Mouse (Mus musculus): ENCODE results near the gene Plod1. TPM values are rescaled to one million over a fixed set of nuclear protein-coding genes. Genes with fewer than 3 reads are reported as not detected.
"Not testable (repeated sequence)": the region's sequence is repeated elsewhere in the genome, so short reads cannot be mapped to it uniquely, and the experiment has no call there.

The Plod1 gene
- polyA plus RNA-seq, 1 experiment from 2014 or later: 41.7 TPM

DNA sequence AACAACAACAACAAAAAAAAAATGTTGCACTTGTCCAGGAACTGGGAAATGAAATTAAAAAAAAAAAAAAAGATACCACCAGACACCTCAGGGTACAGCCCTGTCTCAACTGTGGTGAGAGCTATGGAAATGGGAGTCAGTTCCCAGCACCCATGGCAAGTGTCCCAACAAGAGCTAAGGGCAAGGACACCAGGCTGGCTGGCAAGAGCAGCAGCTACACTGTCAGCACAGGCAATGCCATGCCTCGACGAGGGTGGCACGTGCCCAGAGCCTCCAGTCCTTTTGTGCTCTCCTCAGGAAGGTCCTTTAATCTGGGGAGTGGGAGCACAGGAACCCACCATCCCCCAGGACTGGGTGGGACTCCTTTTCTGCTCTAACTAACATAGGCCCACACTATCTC, 52.4 kb downstream of the Plod1 start:
- Histone ChIP-seq H3K36me3 (peaks cover 94% of the 10 kb centered on the region), H3K9ac (no peak overlapping the region), H3K27ac (no peak overlapping the region), H3K4me2 (replicated peaks) (no peak overlapping the region), H3K4me3 (no peak overlapping the region), H3K4me1 (no peaks in the 10 kb centered on the region), H3K9me3 (replicated peaks) (no peaks in the 10 kb centered on the region), H3K27me3 (no peaks in the 10 kb centered on the region)
- no peak for ATAC-seq (ENCODE audit: low FRiP score)
- WGBS: 95% methylated on average over 3 of the region's 3 CpGs

DNA sequence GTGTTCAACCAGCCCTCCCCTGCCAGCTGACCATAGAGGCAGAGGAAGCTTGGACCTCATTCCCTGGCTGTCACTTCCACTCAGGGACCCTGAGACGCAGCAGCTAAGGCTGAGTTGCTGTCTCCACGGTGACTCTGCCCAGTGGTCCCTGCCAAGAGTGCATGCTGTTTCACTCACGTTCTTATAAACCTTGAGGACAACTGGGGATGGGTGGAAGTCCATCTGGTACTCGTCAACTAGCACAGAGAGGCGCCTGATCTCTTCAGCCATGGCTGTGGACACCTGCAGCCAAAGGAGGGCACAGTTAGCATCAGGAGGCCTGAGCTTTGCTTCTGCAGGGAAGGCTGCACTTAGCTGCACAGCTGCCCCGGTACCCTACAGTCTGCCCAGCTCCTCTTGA, 53.5 kb downstream of the Plod1 start:
- H3K4me3 ChIP-seq: no peak overlapping the region
- WGBS: 88% methylated on average over 6 of the region's 6 CpGs
- no peak overlapping the region for H3K9ac ChIP-seq
- H3K4me1 ChIP-seq: no peaks in the 10 kb centered on the region
- ATAC-seq (ENCODE audit: low FRiP score): no peak
- peaks cover 96% of the 10 kb centered on the region for H3K36me3 ChIP-seq
- no peak overlapping the region for H3K4me2 ChIP-seq (replicated peaks)
- no peak overlapping the region for H3K27ac ChIP-seq
- H3K9me3 ChIP-seq (replicated peaks): no peaks in the 10 kb centered on the region
- H3K27me3 ChIP-seq: no peaks in the 10 kb centered on the region

DNA sequence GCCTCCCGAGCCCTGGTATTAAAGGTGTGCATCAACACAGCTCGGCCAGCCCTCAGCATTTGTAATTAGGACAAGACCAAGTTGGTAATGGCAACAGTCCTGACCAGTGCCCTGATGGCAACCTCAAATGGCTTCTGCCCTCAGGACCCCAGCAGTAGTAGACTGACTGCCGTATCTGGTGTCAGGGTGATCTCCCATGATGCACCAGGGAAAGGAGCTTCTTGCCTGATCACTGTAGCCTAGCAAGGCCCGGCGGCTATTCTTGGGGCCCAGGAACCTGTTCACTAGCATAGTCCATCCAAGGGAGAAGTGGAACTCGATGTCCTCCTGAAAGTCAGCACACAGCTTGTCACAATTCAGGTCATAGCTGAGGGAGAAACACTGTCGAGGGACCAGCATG, 54.8 kb downstream of the Plod1 start:
- no peak overlapping the region for H3K4me2 ChIP-seq (replicated peaks)
- H3K4me3 ChIP-seq: no peak overlapping the region
- H3K9me3 ChIP-seq (replicated peaks): no peaks in the 10 kb centered on the region
- no peak for ATAC-seq (ENCODE audit: low FRiP score)
- no peaks in the 10 kb centered on the region for H3K27me3 ChIP-seq
- H3K4me1 ChIP-seq: no peaks in the 10 kb centered on the region
- H3K27ac ChIP-seq: no peak overlapping the region
- WGBS: 94% methylated on average over 7 of the region's 7 CpGs
- no peak overlapping the region for H3K9ac ChIP-seq
- H3K36me3 ChIP-seq: peaks cover 94% of the 10 kb centered on the region

DNA sequence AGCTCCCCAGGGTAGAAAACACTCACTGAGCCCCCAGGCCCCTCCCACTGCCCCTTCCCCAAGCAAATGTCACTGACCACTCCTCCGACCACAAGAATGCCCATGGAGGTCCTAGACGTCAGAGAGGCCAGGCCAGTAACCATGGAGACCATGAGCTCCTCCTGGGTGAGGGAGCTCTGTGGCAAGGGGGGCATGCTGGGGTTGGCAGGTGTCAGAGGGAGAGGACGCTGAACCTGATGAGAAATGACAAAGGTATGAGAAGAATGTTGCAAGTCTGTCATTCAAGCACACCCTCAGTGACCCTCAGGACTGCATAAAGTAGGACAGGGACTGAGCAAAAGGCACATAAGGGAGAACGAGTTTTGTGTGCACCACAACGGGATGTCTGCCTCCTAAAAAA, 56.7 kb downstream of the Plod1 start:
- no peak overlapping the region for H3K27ac ChIP-seq
- H3K4me2 ChIP-seq (replicated peaks): no peak overlapping the region
- H3K9ac ChIP-seq: no peak overlapping the region
- ATAC-seq (ENCODE audit: low FRiP score): no peak
- H3K27me3 ChIP-seq: no peaks in the 10 kb centered on the region
- H3K4me1 ChIP-seq: no peaks in the 10 kb centered on the region
- 59% methylated on average over 5 of the region's 5 CpGs for WGBS
- no peak overlapping the region for H3K4me3 ChIP-seq
- H3K36me3 ChIP-seq: peaks cover 95% of the 10 kb centered on the region
- no peaks in the 10 kb centered on the region for H3K9me3 ChIP-seq (replicated peaks)

DNA sequence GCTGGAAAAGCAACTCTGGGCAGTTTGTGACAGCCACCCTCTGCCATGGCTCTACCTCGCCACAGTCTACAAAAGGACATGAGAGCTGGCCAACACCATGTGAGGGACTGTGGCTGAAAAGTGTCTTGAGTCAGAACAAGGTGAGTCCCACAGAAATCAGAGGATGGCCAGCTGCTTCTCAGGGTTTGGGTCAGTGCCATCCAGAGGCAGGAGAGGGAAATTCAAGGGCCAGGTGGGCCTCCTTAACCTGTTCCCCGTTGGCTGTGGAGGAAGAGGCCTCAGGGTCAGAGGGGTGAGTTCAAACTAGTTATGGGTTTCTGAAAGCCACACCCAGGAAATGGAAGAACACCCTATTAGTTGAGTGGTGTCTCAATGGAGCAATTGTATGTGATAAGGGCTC, 57.1 kb downstream of the Plod1 start:
- Histone ChIP-seq H3K4me3 (no peak overlapping the region), H3K9ac (no peak overlapping the region), H3K4me2 (replicated peaks) (no peak overlapping the region), H3K27ac (no peak overlapping the region), H3K36me3 (peaks cover 95% of the 10 kb centered on the region), H3K27me3 (no peaks in the 10 kb centered on the region), H3K9me3 (replicated peaks) (no peaks in the 10 kb centered on the region), H3K4me1 (no peaks in the 10 kb centered on the region)
- no peak for ATAC-seq (ENCODE audit: low FRiP score)
- WGBS: 79% methylated on average over 2 of the region's 2 CpGs

DNA sequence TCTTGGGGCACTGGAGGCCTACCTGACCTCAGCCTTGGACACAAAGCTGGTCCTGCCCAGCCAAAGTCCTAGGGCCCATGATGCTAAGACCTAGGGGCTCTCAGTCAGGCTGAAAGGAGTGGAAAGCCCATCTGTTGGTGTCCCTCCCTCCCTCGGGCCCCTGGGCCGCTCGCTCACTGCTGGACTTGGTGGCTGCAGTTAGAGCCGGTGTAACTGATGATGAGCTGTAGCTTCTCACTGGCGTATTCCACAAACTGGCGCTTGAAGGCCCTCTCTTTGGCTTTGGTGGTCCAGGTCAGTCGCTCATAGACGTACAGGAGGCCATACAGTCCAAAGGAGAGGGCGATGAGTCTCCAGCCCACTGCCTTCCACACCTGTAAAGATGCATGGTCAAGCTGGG, 58.0 kb downstream of the Plod1 start:
- no peak for ATAC-seq (ENCODE audit: low FRiP score)
- Histone ChIP-seq H3K9ac (no peak overlapping the region), H3K36me3 (peaks cover 96% of the 10 kb centered on the region), H3K27ac (no peak overlapping the region), H3K27me3 (no peaks in the 10 kb centered on the region), H3K4me1 (no peaks in the 10 kb centered on the region), H3K9me3 (replicated peaks) (no peaks in the 10 kb centered on the region), H3K4me2 (replicated peaks) (no peak overlapping the region), H3K4me3 (no peak overlapping the region)
- 95% methylated on average over 9 of the region's 9 CpGs for WGBS

DNA sequence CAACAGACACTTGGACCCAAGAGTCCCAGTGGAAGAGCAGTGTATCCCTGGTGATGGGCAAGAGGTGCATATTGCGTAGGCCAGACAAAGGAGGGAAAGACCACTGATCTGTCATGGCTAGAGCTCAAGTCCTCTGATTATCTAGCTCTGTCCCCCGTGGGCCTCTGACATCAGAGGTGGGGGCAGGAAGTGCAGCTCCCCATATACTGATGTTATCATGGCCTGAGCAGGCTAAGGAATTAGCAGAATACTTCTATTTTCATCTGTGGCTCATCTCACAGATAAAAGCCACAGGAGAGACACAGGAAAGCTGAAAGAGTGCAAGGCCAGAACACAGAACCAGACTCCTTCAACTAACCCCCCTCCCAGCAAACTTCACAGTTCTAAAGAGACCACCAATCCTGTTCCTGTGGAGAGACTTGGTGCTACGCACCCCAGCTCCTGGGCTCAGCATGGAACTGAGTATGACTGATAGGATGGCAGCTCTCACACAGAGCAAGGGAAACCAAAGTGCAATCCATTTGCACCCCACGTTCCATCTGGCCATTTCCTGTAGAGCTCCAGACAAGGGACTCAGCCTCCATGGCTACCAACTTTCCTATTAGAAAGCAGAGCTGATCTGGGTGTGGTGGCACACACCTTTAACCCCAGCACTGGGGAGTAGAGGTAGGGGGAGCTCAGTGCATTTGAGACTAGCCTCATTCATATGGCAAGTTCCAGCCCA, 60.6 kb downstream of the Plod1 start:
- no peak for ATAC-seq (ENCODE audit: low FRiP score)
- Histone ChIP-seq H3K9me3 (replicated peaks) (no peaks in the 10 kb centered on the region), H3K4me2 (replicated peaks) (no peak overlapping the region), H3K4me3 (no peak overlapping the region), H3K36me3 (peaks cover 93% of the 10 kb centered on the region), H3K4me1 (no peaks in the 10 kb centered on the region), H3K27me3 (no peaks in the 10 kb centered on the region), H3K27ac (no peak overlapping the region), H3K9ac (no peak overlapping the region)
- 92% methylated on average over 4 of the region's 4 CpGs for WGBS

DNA sequence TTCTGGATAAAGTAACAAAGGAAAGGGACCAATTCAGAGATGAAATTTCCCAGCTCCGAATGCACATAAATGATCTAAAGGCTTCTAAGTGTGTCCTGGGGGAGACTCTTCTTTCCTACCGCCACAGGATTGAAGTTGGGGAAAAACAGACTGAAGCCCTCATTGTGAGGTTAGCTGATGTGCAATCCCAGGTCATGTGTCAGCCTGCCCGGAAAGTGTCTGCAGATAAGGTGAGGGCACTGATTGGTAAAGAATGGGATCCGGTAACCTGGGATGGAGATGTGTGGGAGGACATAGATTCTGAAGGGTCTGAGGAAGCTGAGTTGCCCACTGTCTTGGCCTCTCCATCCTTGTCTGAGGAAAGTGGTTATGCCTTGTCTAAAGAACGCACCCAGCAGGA, 67.3 kb downstream of the Plod1 start:
- H3K4me2 ChIP-seq (replicated peaks): peak overlapping the region; percentile 76
- H3K9ac ChIP-seq: peak overlapping the region; percentile 60
- WGBS: 18% methylated on average over 5 of the region's 5 CpGs
- H3K4me3 ChIP-seq: peak overlapping the region; percentile 70
- peaks cover 48% of the 10 kb centered on the region for H3K36me3 ChIP-seq
- no peak for ATAC-seq (ENCODE audit: low FRiP score)
- H3K27ac ChIP-seq: 0 out of 2 replicates have a peak overlapping the region, but pooled peaks have one; percentile 26
- no peaks in the 10 kb centered on the region for H3K9me3 ChIP-seq (replicated peaks)
- peaks cover 24% of the 10 kb centered on the region for H3K4me1 ChIP-seq
- no peaks in the 10 kb centered on the region for H3K27me3 ChIP-seq

DNA sequence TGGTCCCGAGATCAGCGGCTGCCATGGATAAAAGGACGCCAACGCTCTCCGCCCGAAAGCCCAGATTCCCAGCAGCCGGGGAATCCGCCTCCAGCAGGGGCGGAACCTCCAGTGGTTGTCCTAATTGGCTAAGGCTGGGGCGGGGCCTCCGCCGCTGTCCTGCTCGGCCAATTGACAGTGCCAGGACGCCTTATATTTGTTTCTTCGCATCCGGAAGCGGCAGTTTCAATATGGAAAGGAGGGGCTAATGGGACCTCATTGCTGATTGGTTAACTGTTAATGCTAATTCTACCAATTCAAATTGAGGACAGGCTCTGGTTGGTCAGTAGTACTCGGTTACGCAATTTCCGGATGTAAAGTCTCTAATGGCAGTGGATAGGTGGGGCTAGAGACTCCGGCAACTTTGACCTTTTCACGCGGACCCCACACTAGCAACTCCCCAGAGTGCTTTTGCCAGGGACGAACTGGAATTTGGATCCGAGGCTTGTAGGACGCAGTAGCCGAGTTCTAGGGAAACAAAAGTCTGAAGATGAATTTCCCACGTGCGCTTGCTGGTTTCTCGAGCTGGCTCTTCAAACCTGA, 68.0 kb downstream of the Plod1 start, which contains the start of the genes Miip and Fv1:
TSS of gene Miip (minus strand) at position 367 of the 582 bp plus-strand sequence.
TSS of gene Fv1 (plus strand) at position 530 of the 582 bp plus-strand sequence.
- WGBS: under 1% methylated on average over 30 of the region's 30 CpGs
- peak; percentile 98 for ATAC-seq (ENCODE audit: low FRiP score)

DNA sequence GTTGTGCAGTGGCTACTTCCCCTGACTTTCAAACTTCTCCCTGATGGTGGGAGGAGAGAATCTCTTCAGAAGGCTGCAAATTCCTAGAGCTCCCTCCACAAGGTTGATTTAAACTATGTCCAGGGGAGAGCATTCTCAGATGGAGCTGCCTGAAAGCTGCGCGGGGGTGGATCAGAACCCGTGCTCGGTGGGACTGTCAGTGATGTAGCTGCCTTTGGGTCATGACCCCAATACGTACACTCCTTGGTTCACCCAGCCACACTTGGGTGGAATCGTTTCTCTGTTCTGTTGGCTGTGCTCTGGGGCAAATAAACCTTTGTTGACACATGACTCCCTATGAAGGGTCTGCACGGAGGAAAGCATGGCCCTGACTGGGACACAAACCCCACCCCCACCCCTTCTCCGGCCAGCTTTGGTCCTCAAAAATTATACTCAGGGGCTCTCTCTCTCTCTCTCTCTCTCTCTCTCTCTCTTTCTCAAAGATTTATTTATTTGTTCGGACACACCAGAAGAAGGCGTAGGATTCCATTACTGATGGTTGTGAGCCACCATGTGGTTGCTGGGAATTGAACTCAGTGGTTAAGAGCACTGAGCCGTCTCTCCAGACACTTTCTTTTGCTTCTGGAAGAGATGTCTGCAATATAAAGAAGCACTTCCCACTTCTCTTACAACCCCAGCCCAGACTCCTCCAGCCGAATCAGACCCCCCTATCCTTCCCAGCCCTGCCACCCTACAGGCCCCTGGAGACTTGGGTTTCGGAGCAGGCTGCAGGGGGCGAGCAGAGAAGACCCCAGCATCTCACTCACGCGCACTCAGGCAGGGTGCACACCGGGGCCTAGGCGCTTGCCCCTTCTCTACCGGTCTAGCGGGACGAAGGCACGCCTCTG, 68.8 kb downstream of the Plod1 start:
- WGBS: 7% methylated on average over 22 of the region's 22 CpGs
- H3K27me3 ChIP-seq: no peaks in the 10 kb centered on the region
- peak; percentile 7 for ATAC-seq (ENCODE audit: low FRiP score)
- H3K4me2 ChIP-seq (replicated peaks): peak overlapping the region; percentile 59
- peaks cover 24% of the 10 kb centered on the region for H3K4me1 ChIP-seq
- H3K27ac ChIP-seq: peak overlapping the region; percentile 82
- H3K36me3 ChIP-seq: peaks cover 42% of the 10 kb centered on the region
- peak overlapping the region; percentile 70 for H3K4me3 ChIP-seq
- H3K9ac ChIP-seq: peak overlapping the region; percentile 77
- no peaks in the 10 kb centered on the region for H3K9me3 ChIP-seq (replicated peaks)

More for the DNA sequence above, 68.0 kb downstream of the Plod1 start, which contains the start of the genes Miip and Fv1:
- H3K36me3 ChIP-seq: peaks cover 46% of the 10 kb centered on the region
- peak within 1 kb of the TSS; percentile 82 for H3K27ac ChIP-seq
- H3K4me2 ChIP-seq (replicated peaks): peak within 1 kb of the TSS; percentile 76
- H3K27me3 ChIP-seq: no peaks in the 10 kb centered on the region
- H3K9ac ChIP-seq: peak within 1 kb of the TSS; percentile 77
- H3K9me3 ChIP-seq (replicated peaks): no peaks in the 10 kb centered on the region
- H3K4me1 ChIP-seq: peaks cover 24% of the 10 kb centered on the region
- H3K4me3 ChIP-seq: peak within 1 kb of the TSS; percentile 70

DNA sequence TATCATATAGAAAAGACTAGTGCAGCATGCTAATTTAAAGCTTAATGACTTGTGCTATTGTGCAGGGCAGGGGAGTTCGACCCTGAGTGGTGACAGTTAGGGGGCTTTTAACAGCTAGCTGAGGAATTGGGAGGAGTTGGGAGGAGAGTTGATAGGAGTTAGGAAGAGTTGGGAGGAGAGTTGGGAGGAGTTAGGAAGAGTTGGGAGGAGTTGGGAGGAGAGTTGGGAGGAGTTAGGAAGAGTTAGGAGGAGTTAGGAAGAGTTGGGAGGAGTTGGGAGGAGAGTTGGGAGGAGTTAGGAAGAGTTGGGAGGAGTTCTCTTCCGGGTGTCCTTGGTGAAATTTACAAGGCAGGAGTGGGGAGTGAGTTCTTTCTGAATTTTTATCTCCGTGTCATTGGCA, 69.8 kb downstream of the Plod1 start:
- H3K4me3 ChIP-seq; H3K9ac ChIP-seq; H3K9me3 ChIP-seq (replicated peaks); H3K27ac ChIP-seq; H3K27me3 ChIP-seq; ATAC-seq (ENCODE audit: low FRiP score); H3K4me2 ChIP-seq (replicated peaks): not testable (repeated sequence)
- Histone ChIP-seq H3K4me1 (peaks cover 24% of the 10 kb centered on the region), H3K36me3 (peaks cover 42% of the 10 kb centered on the region)
- WGBS: 53% methylated on average over 3 of the region's 3 CpGs

DNA sequence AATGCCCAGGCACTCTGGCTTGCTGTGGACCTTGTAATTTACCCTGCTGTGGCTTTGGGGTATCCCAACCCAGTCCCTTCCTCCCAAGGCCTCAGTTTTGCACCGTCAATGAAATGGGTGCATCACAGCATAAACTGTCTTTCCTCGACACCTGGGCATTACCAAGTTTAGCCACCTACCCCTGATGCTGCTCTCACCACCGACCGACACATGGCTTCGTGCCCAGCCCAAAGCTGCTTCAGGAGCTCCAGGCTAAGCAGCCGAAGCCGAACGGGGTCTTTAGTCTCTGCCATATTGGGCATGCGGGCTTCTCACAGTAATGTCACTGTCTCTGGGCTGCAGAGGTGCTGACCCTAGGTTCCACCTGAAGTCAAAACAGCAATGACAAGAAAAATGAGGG, 70.5 kb downstream of the Plod1 start:
- Histone ChIP-seq H3K9me3 (replicated peaks) (no peaks in the 10 kb centered on the region), H3K27ac (no peak overlapping the region), H3K36me3 (peaks cover 45% of the 10 kb centered on the region), H3K4me2 (replicated peaks) (no peak overlapping the region), H3K27me3 (no peaks in the 10 kb centered on the region), H3K4me1 (peaks cover 24% of the 10 kb centered on the region), H3K4me3 (no peak overlapping the region), H3K9ac (no peak overlapping the region)
- no peak for ATAC-seq (ENCODE audit: low FRiP score)
- WGBS: 97% methylated on average over 9 of the region's 9 CpGs
